Mouse (Mus musculus) olfactory bulb, adult 2 months (tissue): ENCODE results near the gene Krt12.

ENCODE experiments used
- CTCF ChIP-seq: fragments of 200-500 bp; IDR thresholded peaks from 2 replicates; pipeline ENCODE4 v1.5.1; 2012; ENCODE audit warnings: low read depth, mild to moderate bottlenecking, low read length, moderate library complexity; ENCODE audit not compliant: insufficient read depth
- POLR2A ChIP-seq: fragments of 200-500 bp; IDR thresholded peaks from 2 replicates; pipeline ENCODE4 v1.6.1; 2012; ENCODE audit warnings: mild to moderate bottlenecking, low read depth, low read length, moderate library complexity; ENCODE audit not compliant: insufficient read depth

- TF ChIP-seq POLR2A (no peak), CTCF (no peak)
Observed at GRCm38 (mm10) chr11:99469228-99469627, 47.2 kb upstream of the Krt12 start.
